Mouse (Mus musculus) thymus, adult 2 months (tissue): ENCODE measurements around the gene Traf3. TPM values are rescaled to one million over a fixed set of nuclear protein-coding genes. Genes with fewer than 3 reads are reported as not detected.

Source experiments
- DNase-seq: peaks from one replicate; pipeline ENCODE4 v3.0.0; 2021
- H3K27ac ChIP-seq: fragments of 200-500 bp; 2 replicates; pipeline ENCODE4 v1.5.1; 2012; ENCODE audit warnings: low read length, control low read depth; ENCODE audit not compliant: control insufficient read depth, insufficient read depth
- H3K27me3 ChIP-seq: fragments of 200-500 bp; 2 replicates; pipeline ENCODE4 v1.6.1; 2012; ENCODE audit warnings: mild to moderate bottlenecking, low read length, moderate library complexity, mixed read lengths; ENCODE audit not compliant: control insufficient read depth, insufficient read depth
- H3K36me3 ChIP-seq: fragments of 200-500 bp; 2 replicates; pipeline ENCODE4 v1.6.1; 2012; ENCODE audit warnings: mild to moderate bottlenecking, low read length, moderate library complexity; ENCODE audit not compliant: control insufficient read depth, insufficient read depth
- H3K4me1 ChIP-seq: fragments of 200-500 bp; replicated peaks from 2 replicates; pipeline ENCODE4 v1.6.1; 2012; ENCODE audit warnings: low read length; ENCODE audit not compliant: control insufficient read depth, insufficient read depth
- H3K4me3 ChIP-seq: fragments of 200-500 bp; 2 replicates; pipeline ENCODE4 v1.5.1; 2012; ENCODE audit warnings: mild to moderate bottlenecking, low read length, control low read depth, moderate library complexity; ENCODE audit not compliant: control insufficient read depth, insufficient read depth
- CTCF ChIP-seq: fragments of 200-500 bp; IDR thresholded peaks from 2 replicates; pipeline ENCODE4 v1.5.1; 2012; ENCODE audit warnings: mild to moderate bottlenecking, control low read depth, low read length, moderate library complexity, borderline replicate concordance; ENCODE audit not compliant: control insufficient read depth, poor library complexity, insufficient read depth; ENCODE audit errors: extremely low read depth
- POLR2A ChIP-seq: fragments of 200-500 bp; IDR thresholded peaks from 2 replicates; pipeline ENCODE4 v1.6.1; 2012; ENCODE audit warnings: mild to moderate bottlenecking, low read length, control low read depth, moderate library complexity; ENCODE audit not compliant: control insufficient read depth, poor library complexity, insufficient read depth; ENCODE audit errors: extremely low read depth
- WGBS: fragments of 180-500 bp; shearing (Covaris S2); methylation state at CpG from one replicate; pipeline ENCODE4 v1.1.7; 2018; 5-methylcytosine and 5-hydroxymethylcytosine counted together
- polyA plus RNA-seq: library from polyadenylated mRNA; depleted of rRNA; stranded (reverse); fragments of >200 nt; gene quantifications from 2 replicates; pipeline ENCODE4 v1.2.3, GENCODE M21; 2012

Gene Traf3
- polyA plus RNA-seq, 1 experiment: 40.2 TPM

- DNase-seq: no peak
- no peak for TF ChIP-seq POLR2A
- TF ChIP-seq CTCF: no peak
- 90% methylated on average over 2 of the region's 2 CpGs for WGBS
Observed at GRCm38 (mm10) chr12:111144598-111144997, 21.6 kb upstream of the Traf3 start.

GRCm38 (mm10) chr12:111145269-111145668, 20.9 kb upstream of the Traf3 start:
- H3K27ac ChIP-seq: no peak overlapping the region
- peaks cover 8% of the 10 kb centered on the region; the same call in 1 of the 2 replicates for H3K4me1 ChIP-seq
- H3K36me3 ChIP-seq: no peaks in the 10 kb centered on the region
- DNase-seq: no peak
- H3K4me3 ChIP-seq: no peak overlapping the region
- TF ChIP-seq CTCF (no peak), POLR2A (no peak)
- WGBS: 90% methylated on average over 9 of the region's 9 CpGs
- no peaks in the 10 kb centered on the region for H3K27me3 ChIP-seq

More at GRCm38 (mm10) chr12:111144598-111144997, 21.6 kb upstream of the Traf3 start:
- Histone ChIP-seq H3K27me3 (no peaks in the 10 kb centered on the region), H3K4me1 (peaks cover 3% of the 10 kb centered on the region; the same call in 1 of the 2 replicates), H3K4me3 (no peak overlapping the region), H3K36me3 (no peaks in the 10 kb centered on the region), H3K27ac (no peak overlapping the region)

- H3K36me3 ChIP-seq: no peaks in the 10 kb centered on the region
- peaks cover 12% of the 10 kb centered on the region; the same call in 1 of the 2 replicates for H3K4me1 ChIP-seq
- no peak overlapping the region for H3K4me3 ChIP-seq
- 51% methylated on average over 17 of the region's 17 CpGs for WGBS
- H3K27me3 ChIP-seq: no peaks in the 10 kb centered on the region
- no peak overlapping the region for H3K27ac ChIP-seq
- TF ChIP-seq CTCF (no peak), POLR2A (no peak)
- no peak for DNase-seq
Observed at GRCm38 (mm10) chr12:111149495-111150235, 16.5 kb upstream of the Traf3 start.

- DNase-seq: peak; percentile 71
Observed at GRCm38 (mm10) chr12:111150236-111150596, 16.0 kb upstream of the Traf3 start.

GRCm38 (mm10) chr12:111151422-111152156, 14.6 kb upstream of the Traf3 start:
- no peak for DNase-seq
- Histone ChIP-seq H3K36me3 (no peaks in the 10 kb centered on the region), H3K4me1 (peaks cover 12% of the 10 kb centered on the region; the same call in 1 of the 2 replicates), H3K27ac (no peak overlapping the region), H3K27me3 (no peaks in the 10 kb centered on the region), H3K4me3 (no peak overlapping the region)
- TF ChIP-seq CTCF (no peak), POLR2A (no peak)
- 98% methylated on average over 5 of the region's 5 CpGs for WGBS

More at GRCm38 (mm10) chr12:111150236-111150596, 16.0 kb upstream of the Traf3 start:
- 8% methylated on average over 6 of the region's 6 CpGs for WGBS
- no peaks in the 10 kb centered on the region for H3K27me3 ChIP-seq
- no peak overlapping the region for H3K27ac ChIP-seq
- H3K36me3 ChIP-seq: no peaks in the 10 kb centered on the region
- H3K4me1 ChIP-seq: peaks cover 12% of the 10 kb centered on the region; the same call in 1 of the 2 replicates
- no peak overlapping the region for H3K4me3 ChIP-seq
- TF ChIP-seq POLR2A (no peak), CTCF (no peak)

- DNase-seq: no peak
- Histone ChIP-seq H3K36me3 (no peaks in the 10 kb centered on the region), H3K4me3 (no peak overlapping the region), H3K27ac (no peak overlapping the region), H3K27me3 (no peaks in the 10 kb centered on the region), H3K4me1 (peaks cover 12% of the 10 kb centered on the region; the same call in 1 of the 2 replicates)
- WGBS: 89% methylated on average over 6 of the region's 6 CpGs
- no peak for TF ChIP-seq CTCF
- TF ChIP-seq POLR2A: no peak
Observed at GRCm38 (mm10) chr12:111152579-111152978, 13.6 kb upstream of the Traf3 start.
